ENCODE assay signal across 12 mouse cellular contexts in genomic region chr2:73958342-73958741, GRCm38 (mm10).
"Had no signal": no experiment of that assay in that cellular context is flagged by ENCODE, and none has a peak within 500 bp of the region (broad histone marks: within the 10 kb centered on the region; RNA-seq: fewer than 3 reads in every experiment).

No protein-coding gene starts in this region.

- ATAC-seq: intestine, embryonic 16.5 days; lung, postnatal 0 days; midbrain, embryonic 13.5 days had no signal

- H3K27ac ChIP-seq: layer of hippocampus, adult 2 months; limb, embryonic 13.5 days; liver, embryonic 15.5 days; midbrain, embryonic 13.5 days; stomach, postnatal 0 days had no signal

- H3K4me2 ChIP-seq: limb, embryonic 13.5 days; liver, embryonic 15.5 days; midbrain, embryonic 13.5 days had no signal

- H3K9ac ChIP-seq: limb, embryonic 13.5 days; liver, embryonic 15.5 days; midbrain, embryonic 13.5 days had no signal

- H3K4me3 ChIP-seq: layer of hippocampus, adult 2 months; limb, embryonic 13.5 days; liver, embryonic 15.5 days; midbrain, embryonic 13.5 days had no signal

- H3K4me1 ChIP-seq: liver, embryonic 15.5 days; midbrain, embryonic 13.5 days had no signal

- DNase-seq: left cerebral cortex, postnatal 4 days; lung, adult 2 months; lung, postnatal 36 days; right cerebral cortex, adult 18-20 months; thymus, postnatal 4 days had no signal

- H3K9me3 ChIP-seq: limb, embryonic 13.5 days; liver, embryonic 15.5 days; midbrain, embryonic 13.5 days had no signal

- H3K36me3 ChIP-seq: limb, embryonic 13.5 days; liver, embryonic 15.5 days; midbrain, embryonic 13.5 days had no signal

- H3K27me3 ChIP-seq: liver, embryonic 15.5 days; midbrain, embryonic 13.5 days had no signal
